Mouse (Mus musculus): ENCODE results near the gene Plxnb2. TPM values are rescaled to one million over a fixed set of nuclear protein-coding genes. Genes with fewer than 3 reads are reported as not detected.

Plxnb2 gene
- polyA plus RNA-seq (2014; fragmentation: Nextera tagmentation; extraction: Ambion mirVana) = 97.5 and 115 TPM in 2 replicates

- Histone ChIP-seq H3K36me3 (ENCODE audit: control insufficient read depth, insufficient read depth, low read length) (no peaks in the 10 kb centered on the region), H3K9ac (ENCODE audit: low read length) (peak within 1 kb of the TSS; percentile 89), H3K4me2 (peak within 1 kb of the TSS; percentile 90), H3K27ac (ENCODE audit: low read depth, low read length) (peak within 1 kb of the TSS; percentile 83), H3K4me1 (ENCODE audit: control insufficient read depth, insufficient read depth, low read length) (peaks cover 51% of the 10 kb centered on the region), H3K27me3 (ENCODE audit: control insufficient read depth, insufficient read depth, low read length) (no peaks in the 10 kb centered on the region), H3K4me3 (ENCODE audit: low read depth, low read length) (peak within 1 kb of the TSS; percentile 69), H3K9me3 (ENCODE audit: control insufficient read depth, low read length) (no peaks in the 10 kb centered on the region)
- DNase-seq (ENCODE audit: low spot score, missing footprints) (peak; percentile 98), ATAC-seq (ENCODE audit: low FRiP score) (peak; percentile 92)
- 1% methylated on average over 60 of the region's 72 CpGs for WGBS
These were observed at the start of gene Plxnb2 for GRCm38 (mm10) chr15:89180571-89181229. TSS of gene Plxnb2 (minus strand) at chr15:89180788.

DNA sequence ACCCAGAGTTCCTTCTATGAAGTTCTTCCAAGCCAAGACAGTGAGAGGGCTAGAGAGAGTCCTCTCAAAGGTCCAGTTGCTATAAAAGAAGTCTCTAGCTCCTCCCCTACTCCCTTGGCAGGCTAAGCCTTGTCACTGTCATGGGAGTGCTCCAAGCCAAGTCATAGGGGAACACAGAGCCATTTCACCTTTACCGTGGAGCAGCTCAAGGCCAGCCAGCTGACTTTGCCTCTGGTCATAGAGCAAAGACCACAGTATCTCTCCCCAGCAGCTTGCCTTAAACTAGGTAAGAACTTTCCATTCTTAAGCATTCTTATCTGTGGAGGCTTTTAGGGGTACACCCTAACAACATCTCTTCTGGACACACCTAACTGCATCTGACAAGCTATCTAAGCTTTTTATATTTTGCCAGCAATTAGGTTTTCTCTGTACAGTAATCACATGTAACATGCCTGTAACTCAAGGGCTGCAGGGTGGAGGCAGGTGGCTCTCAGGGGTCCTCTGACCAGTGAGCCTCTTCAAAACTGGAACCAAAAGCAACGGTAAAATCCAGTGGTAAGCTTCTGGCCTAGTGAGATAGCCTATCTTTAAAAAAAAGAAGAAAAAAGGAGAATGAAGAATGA is 35.1 kb upstream of the Plxnb2 start:
- H3K9ac ChIP-seq (ENCODE audit: low read length) = no peak overlapping the region
- peaks cover 8% of the 10 kb centered on the region; the same call in 1 of the 2 replicates for H3K36me3 ChIP-seq (ENCODE audit: control insufficient read depth, insufficient read depth, low read length)
- no peak overlapping the region for H3K27ac ChIP-seq (ENCODE audit: low read depth, low read length)
- no peak overlapping the region for H3K4me3 ChIP-seq (ENCODE audit: low read depth, low read length)
- ATAC-seq (ENCODE audit: low FRiP score) (no peak), DNase-seq (ENCODE audit: low spot score, missing footprints) (no peak)
- H3K4me1 ChIP-seq (ENCODE audit: control insufficient read depth, insufficient read depth, low read length) = peaks cover 6% of the 10 kb centered on the region; the same call in 1 of the 2 replicates
- WGBS = 88% methylated on average over 2 of the region's 2 CpGs
- no peaks in the 10 kb centered on the region for H3K27me3 ChIP-seq (ENCODE audit: control insufficient read depth, insufficient read depth, low read length)
- H3K9me3 ChIP-seq (ENCODE audit: control insufficient read depth, low read length) = no peaks in the 10 kb centered on the region
- no peak overlapping the region for H3K4me2 ChIP-seq

DNA sequence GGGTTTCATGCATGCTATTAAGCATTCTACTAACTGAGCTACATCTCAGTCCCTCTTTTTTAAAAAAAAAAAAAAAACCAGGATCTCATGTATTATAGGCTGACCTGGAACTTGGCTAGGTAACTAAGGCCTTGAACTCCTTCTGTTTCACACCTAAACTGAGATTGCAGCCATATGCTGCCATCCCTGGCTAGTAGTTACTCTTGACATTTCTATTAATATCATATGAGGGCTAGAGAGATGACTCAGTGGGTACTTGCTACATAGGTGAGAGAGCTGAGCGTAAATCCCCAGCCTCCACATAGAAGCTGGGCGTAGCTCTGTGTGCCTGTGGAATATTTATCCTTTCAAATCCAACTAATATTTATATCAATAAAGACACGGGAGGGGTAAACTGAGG is 34.4 kb upstream of the Plxnb2 start:
- Histone ChIP-seq H3K27me3 (ENCODE audit: control insufficient read depth, insufficient read depth, low read length) (no peaks in the 10 kb centered on the region), H3K4me2 (no peak overlapping the region), H3K4me1 (ENCODE audit: control insufficient read depth, insufficient read depth, low read length) (peaks cover 6% of the 10 kb centered on the region; the same call in 1 of the 2 replicates), H3K9ac (ENCODE audit: low read length) (no peak overlapping the region), H3K4me3 (ENCODE audit: low read depth, low read length) (no peak overlapping the region), H3K9me3 (ENCODE audit: control insufficient read depth, low read length) (no peaks in the 10 kb centered on the region), H3K36me3 (ENCODE audit: control insufficient read depth, insufficient read depth, low read length) (peaks cover 8% of the 10 kb centered on the region; the same call in 1 of the 2 replicates), H3K27ac (ENCODE audit: low read depth, low read length) (no peak overlapping the region)
- ATAC-seq (ENCODE audit: low FRiP score) = no peak
- no peak for DNase-seq (ENCODE audit: low spot score, missing footprints)
- WGBS = 94% methylated on average over 3 of the region's 3 CpGs

- DNase-seq (ENCODE audit: low spot score, missing footprints) = no peak
- H3K9ac ChIP-seq (ENCODE audit: low read length) = no peak overlapping the region
- H3K36me3 ChIP-seq (ENCODE audit: control insufficient read depth, insufficient read depth, low read length) = peaks cover 8% of the 10 kb centered on the region; the same call in 1 of the 2 replicates
- H3K9me3 ChIP-seq (ENCODE audit: control insufficient read depth, low read length) = no peaks in the 10 kb centered on the region
- no peak overlapping the region for H3K4me3 ChIP-seq (ENCODE audit: low read depth, low read length)
- H3K4me1 ChIP-seq (ENCODE audit: control insufficient read depth, insufficient read depth, low read length) = peaks cover 6% of the 10 kb centered on the region; the same call in 1 of the 2 replicates
- WGBS = 98% methylated on average over 3 of the region's 3 CpGs
- ATAC-seq (ENCODE audit: low FRiP score) = no peak
- H3K4me2 ChIP-seq = no peak overlapping the region
- H3K27me3 ChIP-seq (ENCODE audit: control insufficient read depth, insufficient read depth, low read length) = no peaks in the 10 kb centered on the region
- H3K27ac ChIP-seq (ENCODE audit: low read depth, low read length) = no peak overlapping the region
These were observed 32.9 kb upstream of the Plxnb2 start for GRCm38 (mm10) chr15:89213517-89213916.

DNA sequence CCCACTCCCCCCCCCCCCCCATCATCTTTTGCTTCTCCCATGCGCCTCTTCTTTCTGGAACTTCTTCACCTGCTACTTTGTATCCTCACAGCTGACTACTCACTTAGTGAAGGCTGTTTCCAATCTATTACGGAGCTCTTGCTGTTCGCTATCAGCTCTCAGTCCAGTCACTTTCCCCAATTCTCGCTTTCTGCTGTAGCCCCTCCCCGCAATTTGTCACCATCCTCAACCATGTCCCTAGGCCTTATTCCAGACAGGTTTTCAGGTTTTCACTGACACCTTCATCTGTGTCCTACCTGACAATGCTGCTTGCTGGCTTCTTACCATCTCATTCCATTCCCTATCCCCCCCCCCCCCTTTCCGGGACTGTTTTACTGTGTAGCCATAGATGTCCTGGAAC is 31.9 kb upstream of the Plxnb2 start:
- H3K27ac ChIP-seq (ENCODE audit: low read depth, low read length) = no peak overlapping the region
- DNase-seq (ENCODE audit: low spot score, missing footprints) (peak; percentile 87), ATAC-seq (ENCODE audit: low FRiP score) (no peak)
- H3K4me3 ChIP-seq (ENCODE audit: low read depth, low read length) = peak overlapping the region; percentile 68
- peaks cover 8% of the 10 kb centered on the region; the same call in 1 of the 2 replicates for H3K36me3 ChIP-seq (ENCODE audit: control insufficient read depth, insufficient read depth, low read length)
- H3K9ac ChIP-seq (ENCODE audit: low read length) = peak overlapping the region; percentile 94
- H3K27me3 ChIP-seq (ENCODE audit: control insufficient read depth, insufficient read depth, low read length) = no peaks in the 10 kb centered on the region
- WGBS = 58% methylated on average over 6 of the region's 6 CpGs
- peak overlapping the region; percentile 80 for H3K4me2 ChIP-seq
- peaks cover 6% of the 10 kb centered on the region; the same call in 1 of the 2 replicates for H3K4me1 ChIP-seq (ENCODE audit: control insufficient read depth, insufficient read depth, low read length)
- no peaks in the 10 kb centered on the region for H3K9me3 ChIP-seq (ENCODE audit: control insufficient read depth, low read length)

- Histone ChIP-seq H3K36me3 (ENCODE audit: control insufficient read depth, insufficient read depth, low read length) (peaks cover 8% of the 10 kb centered on the region; the same call in 1 of the 2 replicates), H3K27ac (ENCODE audit: low read depth, low read length) (peak overlapping the region; percentile 81), H3K27me3 (ENCODE audit: control insufficient read depth, insufficient read depth, low read length) (no peaks in the 10 kb centered on the region), H3K9ac (ENCODE audit: low read length) (peak overlapping the region; percentile 94), H3K4me2 (peak overlapping the region; percentile 80), H3K4me1 (ENCODE audit: control insufficient read depth, insufficient read depth, low read length) (peaks cover 6% of the 10 kb centered on the region; the same call in 1 of the 2 replicates), H3K9me3 (ENCODE audit: control insufficient read depth, low read length) (no peaks in the 10 kb centered on the region), H3K4me3 (ENCODE audit: low read depth, low read length) (peak overlapping the region; percentile 68)
- DNase-seq (ENCODE audit: low spot score, missing footprints) (peak; percentile 97), ATAC-seq (ENCODE audit: low FRiP score) (peak; percentile 57)
- WGBS = under 1% methylated on average over 31 of the region's 35 CpGs
These were observed 31.3 kb upstream of the Plxnb2 start for GRCm38 (mm10) chr15:89211716-89212461.

- ATAC-seq (ENCODE audit: low FRiP score) = peak; percentile 92
- WGBS = 4% methylated on average over 60 of the region's 73 CpGs
These were observed 30.5 kb upstream of the Plxnb2 start, which contains the start of gene Ppp6r2 for GRCm38 (mm10) chr15:89210915-89211715. TSS of gene Ppp6r2 (plus strand) at chr15:89211553.

More at GRCm38 (mm10) chr15:89210915-89211715, 30.5 kb upstream of the Plxnb2 start, which contains the start of gene Ppp6r2:
- no peaks in the 10 kb centered on the region for H3K27me3 ChIP-seq (ENCODE audit: control insufficient read depth, insufficient read depth, low read length)
- no peaks in the 10 kb centered on the region for H3K9me3 ChIP-seq (ENCODE audit: control insufficient read depth, low read length)
- peaks cover 4% of the 10 kb centered on the region; the same call in 1 of the 2 replicates for H3K36me3 ChIP-seq (ENCODE audit: control insufficient read depth, insufficient read depth, low read length)
- H3K4me2 ChIP-seq = peak within 1 kb of the TSS; percentile 80
- H3K4me3 ChIP-seq (ENCODE audit: low read depth, low read length) = peak within 1 kb of the TSS; percentile 68
- peak within 1 kb of the TSS; percentile 94 for H3K9ac ChIP-seq (ENCODE audit: low read length)
- peaks cover 6% of the 10 kb centered on the region; the same call in 1 of the 2 replicates for H3K4me1 ChIP-seq (ENCODE audit: control insufficient read depth, insufficient read depth, low read length)
- DNase-seq (ENCODE audit: low spot score, missing footprints) = peak; percentile 99
- peak within 1 kb of the TSS; percentile 81 for H3K27ac ChIP-seq (ENCODE audit: low read depth, low read length)

Data from midbrain, embryonic 11.5 days (tissue).